Mouse (Mus musculus) bone marrow macrophage, adult 2 months (primary cell): ENCODE measurements at regions not wholly inside any gene's neighbourhood (a gene's known extent, or its start where the extent isn't known, plus 50 kb on each side); places are given as distances from the start of the nearest gene placed in this dataset.

Experiments
- H3K27ac ChIP-seq: 2 replicates; pipeline ENCODE4 v1.5.1; 2012; ENCODE audit warnings: low read depth, low read length; ENCODE audit not compliant: insufficient read depth
- H3K4me1 ChIP-seq: 2 replicates; pipeline ENCODE4 v1.6.1; 2012; ENCODE audit warnings: low read length; ENCODE audit not compliant: control insufficient read depth, insufficient read depth
- H3K4me3 ChIP-seq: 2 replicates; pipeline ENCODE4 v1.5.1; 2012; ENCODE audit warnings: mild to moderate bottlenecking, low read length, moderate library complexity; ENCODE audit not compliant: insufficient read depth
- CTCF ChIP-seq: IDR thresholded peaks from 2 replicates; pipeline ENCODE4 v1.5.1; 2012; ENCODE audit warnings: low read depth, mild to moderate bottlenecking, low read length, moderate library complexity
- POLR2A ChIP-seq: IDR thresholded peaks from 2 replicates; pipeline ENCODE4 v1.6.1; 2012; ENCODE audit warnings: mild to moderate bottlenecking, low read depth, low read length, borderline replicate concordance

GRCm38 (mm10) chr12:106763552-106763951, 724.9 kb upstream of the 3110018I06Rik start:
- TF ChIP-seq CTCF = no peak
- no peak for TF ChIP-seq POLR2A
- H3K27ac ChIP-seq = no peak overlapping the region

GRCm38 (mm10) chr12:106764516-106764915, 723.9 kb upstream of the 3110018I06Rik start:
- H3K4me1 ChIP-seq = no peaks in the 10 kb centered on the region
- TF ChIP-seq POLR2A (no peak), CTCF (no peak)
- H3K4me3 ChIP-seq = no peak overlapping the region
- no peak overlapping the region for H3K27ac ChIP-seq

More at GRCm38 (mm10) chr12:106763552-106763951, 724.9 kb upstream of the 3110018I06Rik start:
- no peak overlapping the region for H3K4me3 ChIP-seq
- no peaks in the 10 kb centered on the region for H3K4me1 ChIP-seq

DNA sequence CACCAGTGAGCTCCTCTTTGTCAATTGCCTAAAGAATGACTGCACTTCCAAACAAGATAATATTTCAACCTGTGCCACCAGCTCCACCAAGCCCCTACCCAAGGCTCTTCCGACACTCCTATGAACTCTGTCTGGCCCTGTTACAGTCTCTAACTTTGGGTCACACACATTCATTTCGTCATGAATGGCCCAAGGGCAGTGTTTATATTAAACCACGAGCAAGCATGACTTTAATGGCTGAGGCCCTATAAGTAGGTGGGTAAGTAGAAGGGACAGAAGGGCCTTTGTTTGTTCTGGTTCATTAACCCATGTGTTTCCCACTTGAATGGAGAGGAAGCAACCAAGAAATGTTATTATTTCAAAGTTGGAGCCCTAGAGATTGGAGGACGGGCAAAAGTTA, 714.9 kb upstream of the 3110018I06Rik start:
- TF ChIP-seq POLR2A (no peak), CTCF (no peak)

GRCm38 (mm10) chr12:106796596-106796995, 691.8 kb upstream of the 3110018I06Rik start:
- Histone ChIP-seq H3K27ac (no peak overlapping the region), H3K4me3 (no peak overlapping the region), H3K4me1 (no peaks in the 10 kb centered on the region)
- no peak for TF ChIP-seq POLR2A
- no peak for TF ChIP-seq CTCF

More for the DNA sequence above, 714.9 kb upstream of the 3110018I06Rik start:
- H3K27ac ChIP-seq = no peak overlapping the region
- no peak overlapping the region for H3K4me3 ChIP-seq
- no peaks in the 10 kb centered on the region for H3K4me1 ChIP-seq

DNA sequence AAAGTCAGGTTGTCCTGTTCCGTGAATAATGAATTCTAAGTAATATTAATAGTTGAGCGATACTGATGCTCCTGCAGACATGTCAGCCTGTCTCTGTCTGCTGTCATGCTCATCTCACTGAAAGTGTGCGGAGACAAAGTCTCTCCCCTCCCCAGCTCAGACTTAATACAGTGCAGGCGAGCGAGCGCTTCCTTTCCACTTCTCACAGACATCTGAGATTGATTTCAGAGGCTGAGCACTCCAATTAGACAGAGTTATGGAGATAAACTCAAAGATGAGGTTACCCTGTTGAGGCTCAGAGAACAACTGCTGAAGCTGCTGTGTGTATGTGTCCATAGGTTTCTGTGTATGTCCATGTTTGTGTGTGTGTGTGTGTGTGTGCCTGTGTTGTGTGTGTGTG, 668.7 kb upstream of the 3110018I06Rik start:
- no peaks in the 10 kb centered on the region for H3K4me1 ChIP-seq
- H3K27ac ChIP-seq = no peak overlapping the region
- no peak for TF ChIP-seq CTCF
- TF ChIP-seq POLR2A = no peak
- no peak overlapping the region for H3K4me3 ChIP-seq

DNA sequence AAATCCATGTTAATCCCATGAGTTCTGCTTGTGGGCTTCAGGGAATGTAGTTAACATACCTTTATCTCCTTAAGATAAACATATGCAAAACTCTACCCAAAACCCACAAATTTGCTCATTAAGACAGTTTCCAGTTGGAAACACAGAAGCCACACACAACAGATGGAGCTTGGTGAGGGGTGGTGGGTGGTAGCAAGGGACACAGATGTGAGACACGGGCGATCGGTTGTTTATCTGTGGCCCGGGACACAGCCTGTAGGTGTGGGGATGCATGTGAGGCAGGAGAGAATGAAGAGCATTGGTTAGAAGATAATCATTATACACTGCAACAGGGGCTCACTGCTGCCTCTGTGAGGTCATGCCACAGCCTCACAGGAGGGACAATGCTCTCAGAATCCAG, 666.1 kb upstream of the 3110018I06Rik start:
- TF ChIP-seq CTCF = no peak
- TF ChIP-seq POLR2A = no peak
- Histone ChIP-seq H3K27ac (no peak overlapping the region), H3K4me3 (no peak overlapping the region), H3K4me1 (no peaks in the 10 kb centered on the region)

DNA sequence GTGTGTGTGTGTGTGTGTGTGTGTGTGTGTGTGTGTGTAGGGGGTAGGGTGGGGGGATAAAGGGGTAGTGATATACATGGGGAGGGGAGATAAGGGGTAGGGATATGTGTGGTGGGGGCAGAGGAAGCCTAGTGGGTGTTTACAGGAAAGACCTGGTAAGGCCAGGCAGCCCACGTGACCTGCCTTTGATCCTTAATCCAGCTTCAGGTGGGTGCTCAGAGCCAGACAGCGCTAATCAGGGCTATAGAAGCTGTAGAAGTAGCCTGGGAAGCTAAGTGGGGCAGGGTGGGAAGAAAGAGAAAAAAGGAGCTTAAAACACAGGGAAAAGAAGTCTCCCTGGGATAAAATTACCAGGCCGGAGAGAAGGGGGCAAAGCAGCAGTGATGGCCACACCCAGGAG, 659.9 kb upstream of the 3110018I06Rik start:
- TF ChIP-seq CTCF (no peak), POLR2A (no peak)
- H3K4me1 ChIP-seq = no peaks in the 10 kb centered on the region
- H3K4me3 ChIP-seq = no peak overlapping the region
- H3K27ac ChIP-seq = no peak overlapping the region

DNA sequence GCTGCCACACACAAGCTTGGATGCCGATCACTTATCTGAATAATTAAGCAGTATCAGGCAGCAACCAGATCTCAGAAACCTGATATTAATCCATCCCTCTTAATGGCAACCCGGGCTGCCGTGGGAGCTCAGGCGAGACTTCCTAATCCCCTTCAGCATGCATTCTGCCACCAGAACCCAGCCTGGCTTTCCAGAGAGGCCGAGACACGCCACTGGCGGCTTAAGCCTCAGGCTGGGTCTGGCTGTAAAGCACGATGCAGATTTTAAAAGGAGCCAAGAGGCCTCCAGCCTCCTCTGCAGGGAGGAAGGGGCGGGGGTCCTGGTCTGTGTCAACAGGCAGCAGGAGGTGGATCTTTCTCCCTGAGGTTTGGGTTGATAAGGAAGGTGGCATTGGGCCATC, 659.1 kb upstream of the 3110018I06Rik start:
- no peak for TF ChIP-seq POLR2A
- no peak for TF ChIP-seq CTCF
- no peak overlapping the region for H3K27ac ChIP-seq
- no peaks in the 10 kb centered on the region for H3K4me1 ChIP-seq
- no peak overlapping the region for H3K4me3 ChIP-seq

DNA sequence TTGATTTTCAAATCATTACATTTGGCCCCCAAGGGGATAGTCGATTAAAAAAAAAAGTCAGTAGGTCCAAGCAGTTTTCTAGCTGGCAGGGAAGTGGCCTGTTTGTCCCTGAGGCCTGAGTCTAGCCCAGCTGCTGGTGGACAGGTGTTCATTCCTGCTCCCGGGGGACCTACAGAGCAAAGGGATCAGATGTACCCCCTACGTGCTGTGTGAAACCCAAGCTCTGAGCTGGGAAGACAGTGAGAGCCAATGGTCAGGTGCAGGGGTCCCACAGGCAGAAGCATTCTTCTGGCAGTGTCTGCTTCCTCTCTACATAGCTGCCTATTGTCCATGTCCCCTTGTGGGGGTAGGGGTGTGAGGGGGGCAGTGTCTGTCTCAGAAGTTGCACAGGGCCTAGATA, 653.2 kb upstream of the 3110018I06Rik start:
- no peak overlapping the region for H3K4me3 ChIP-seq
- no peaks in the 10 kb centered on the region for H3K4me1 ChIP-seq
- no peak for TF ChIP-seq CTCF
- no peak for TF ChIP-seq POLR2A
- no peak overlapping the region for H3K27ac ChIP-seq

DNA sequence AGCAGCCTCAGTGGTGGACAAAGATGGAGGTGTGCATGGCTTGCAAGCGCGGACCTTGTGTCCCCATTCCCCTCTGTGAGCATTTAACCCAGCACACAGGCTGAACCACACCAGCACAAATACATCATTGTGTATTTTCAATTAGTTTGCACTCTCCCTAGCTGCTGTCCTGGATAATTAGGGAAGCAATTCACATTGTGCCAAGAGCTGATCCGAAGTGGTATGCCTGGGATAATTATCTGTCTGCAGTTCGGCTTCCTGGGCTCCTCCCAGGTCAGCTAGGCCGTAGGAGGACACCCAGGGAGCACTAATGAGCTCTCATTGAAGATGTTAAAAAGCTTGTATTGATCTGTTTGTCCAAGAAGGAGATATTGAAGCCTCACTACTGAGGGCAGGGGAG, 648.8 kb upstream of the 3110018I06Rik start:
- TF ChIP-seq CTCF (no peak), POLR2A (no peak)
- H3K4me1 ChIP-seq = no peaks in the 10 kb centered on the region
- H3K27ac ChIP-seq = no peak overlapping the region

GRCm38 (mm10) chr12:106840150-106840651, 648.2 kb upstream of the 3110018I06Rik start:
- Histone ChIP-seq H3K4me1 (no peaks in the 10 kb centered on the region), H3K4me3 (no peak overlapping the region), H3K27ac (no peak overlapping the region)
- TF ChIP-seq POLR2A (no peak), CTCF (no peak)

More for the DNA sequence above, 648.8 kb upstream of the 3110018I06Rik start:
- H3K4me3 ChIP-seq = no peak overlapping the region

DNA sequence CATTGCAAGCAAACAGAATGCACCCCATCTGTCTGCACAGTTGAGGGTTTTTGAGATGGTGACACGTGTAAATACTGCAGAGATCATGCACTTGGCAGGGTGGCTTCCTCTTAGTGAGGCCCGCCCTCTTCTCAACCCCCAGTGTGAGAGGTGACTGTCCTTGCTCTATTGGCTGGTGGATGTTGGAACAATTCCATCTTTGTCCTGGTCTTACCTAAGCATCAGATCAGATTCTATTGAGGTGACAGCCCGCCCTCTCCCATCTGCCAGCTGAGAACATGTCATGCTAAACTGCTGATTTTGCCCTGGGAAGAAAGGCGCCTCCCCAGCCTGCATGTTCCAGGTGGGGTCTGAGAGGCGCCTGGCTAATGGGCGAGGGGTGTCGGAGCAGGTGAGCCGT, 646.4 kb upstream of the 3110018I06Rik start:
- H3K4me3 ChIP-seq = no peak overlapping the region
- no peak overlapping the region for H3K27ac ChIP-seq
- H3K4me1 ChIP-seq = no peaks in the 10 kb centered on the region
- TF ChIP-seq POLR2A = no peak
- no peak for TF ChIP-seq CTCF
